Mouse (Mus musculus) granulocyte monocyte progenitor cell, adult 5-6 weeks (primary cell): ENCODE measurements at regions not wholly inside any gene's neighbourhood (a gene's known extent, or its start where the extent isn't known, plus 50 kb on each side); places are given as distances from the start of the nearest gene placed in this dataset.
A peak's percentile ranks its signal among the peaks of the same experiment; 100 is the strongest.

Experiments
- ATAC-seq: replicated peaks from 2 replicates; pipeline ENCODE4 v1.8.0; 2016; ENCODE audit warnings: mild to moderate bottlenecking, moderate TSS enrichment, inconsistent platforms; ENCODE audit not compliant: poor library complexity, severe bottlenecking

- ATAC-seq: no peak
Observed at GRCm38 (mm10) chr12:12147088-12147687, 114.8 kb upstream of the Fam49a start.

GRCm38 (mm10) chr12:12147847-12148246, 114.1 kb upstream of the Fam49a start:
- ATAC-seq: peak; percentile 98

- peak; percentile 53; the same call in 1 of the 2 replicates for ATAC-seq
Observed at GRCm38 (mm10) chr12:12148659-12149399, 113.1 kb upstream of the Fam49a start.

GRCm38 (mm10) chr12:12164411-12164810, 97.5 kb upstream of the Fam49a start:
- peak; percentile 82 for ATAC-seq

- ATAC-seq: no peak
Observed at GRCm38 (mm10) chr12:12170581-12170980, 91.4 kb upstream of the Fam49a start.

- ATAC-seq: peak; percentile 50
Observed at GRCm38 (mm10) chr12:12172087-12172823, 89.7 kb upstream of the Fam49a start.

- ATAC-seq: peak; percentile 70
Observed at GRCm38 (mm10) chr12:12176331-12177263, 85.3 kb upstream of the Fam49a start.

GRCm38 (mm10) chr12:12177264-12178043, 84.5 kb upstream of the Fam49a start:
- ATAC-seq: no peak

GRCm38 (mm10) chr12:12178391-12178790, 83.5 kb upstream of the Fam49a start:
- ATAC-seq: no peak

- ATAC-seq: no peak
Observed at GRCm38 (mm10) chr12:12179292-12179865, 82.6 kb upstream of the Fam49a start.

GRCm38 (mm10) chr12:12180986-12181385, 81.0 kb upstream of the Fam49a start:
- ATAC-seq: no peak

- no peak for ATAC-seq
Observed at GRCm38 (mm10) chr12:12181686-12182085, 80.3 kb upstream of the Fam49a start.

GRCm38 (mm10) chr12:12186353-12186752, 75.6 kb upstream of the Fam49a start:
- ATAC-seq: no peak

- no peak for ATAC-seq
Observed at GRCm38 (mm10) chr12:12195066-12195465, 66.9 kb upstream of the Fam49a start.

GRCm38 (mm10) chr12:12196627-12197026, 65.3 kb upstream of the Fam49a start:
- ATAC-seq: no peak

- ATAC-seq: no peak
Observed at GRCm38 (mm10) chr12:12208216-12208615, 53.7 kb upstream of the Fam49a start.
